Mouse (Mus musculus): ENCODE measurements around the gene Klf2. TPM values are rescaled to one million over a fixed set of nuclear protein-coding genes. Genes with fewer than 3 reads are reported as not detected.

Klf2 gene
- polyA plus RNA-seq, 1 experiment from 2014 or later, result 9.5 TPM

DNA sequence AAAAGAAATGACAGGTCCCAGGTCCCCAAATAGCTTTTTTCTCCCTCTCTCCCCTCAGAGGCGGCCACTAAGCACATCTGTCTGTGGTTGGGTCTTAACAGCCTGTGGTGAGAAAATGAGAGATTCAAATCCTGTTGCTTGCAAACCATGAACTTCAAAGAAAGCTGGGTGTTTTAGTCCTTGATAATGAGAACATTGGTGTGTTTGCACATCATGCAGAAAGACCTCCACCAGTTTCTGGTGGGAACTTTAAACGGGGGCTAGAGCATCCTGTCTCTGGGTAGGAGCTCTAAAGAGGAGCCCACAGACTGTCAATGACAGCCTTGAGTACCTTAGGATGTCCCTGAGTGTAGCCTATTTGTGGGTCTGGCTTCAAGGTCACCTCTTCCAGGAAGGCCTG, 27.7 kb upstream of the Klf2 start:
- ATAC-seq (ENCODE audit: low FRiP score, low TSS enrichment) (no peak), DNase-seq (ENCODE audit: low spot score) (no peak)
- TF ChIP-seq CTCF (IDR thresholded peaks at IDR 0.05; ENCODE audit: low read depth), result no peak
- TF ChIP-seq EP300 (optimal IDR thresholded peaks at IDR 0.05), result no peak
- Histone ChIP-seq H3K4me2 (replicated peaks; ENCODE audit: low read depth) (no peak overlapping the region), H3K9ac (ENCODE audit: low read length) (no peak overlapping the region), H3K36me3 (ENCODE audit: control insufficient read depth, insufficient read depth, low read length) (no peaks in the 10 kb centered on the region), H3K4me1 (replicated peaks; ENCODE audit: control insufficient read depth, insufficient read depth) (no peaks in the 10 kb centered on the region), H3K4me3 (ENCODE audit: low read depth, low read length) (no peak overlapping the region), H3K27me3 (ENCODE audit: control insufficient read depth, insufficient read depth, low read length) (no peaks in the 10 kb centered on the region), H3K9me3 (ENCODE audit: control insufficient read depth, low read length) (no peaks in the 10 kb centered on the region), H3K27ac (replicated peaks) (no peak overlapping the region)
- WGBS, result 69% methylated on average over 2 of the region's 2 CpGs

- H3K27me3 ChIP-seq (ENCODE audit: control insufficient read depth, insufficient read depth, low read length), result no peaks in the 10 kb centered on the region
- H3K36me3 ChIP-seq (ENCODE audit: control insufficient read depth, insufficient read depth, low read length), result no peaks in the 10 kb centered on the region
- H3K4me3 ChIP-seq (ENCODE audit: low read depth, low read length), result no peak overlapping the region
- H3K27ac ChIP-seq (replicated peaks), result no peak overlapping the region
- TF ChIP-seq CTCF (IDR thresholded peaks at IDR 0.05; ENCODE audit: low read depth) (peak; percentile 30), EP300 (optimal IDR thresholded peaks at IDR 0.05) (no peak)
- H3K9ac ChIP-seq (ENCODE audit: low read length), result no peak overlapping the region
- no peak overlapping the region for H3K4me2 ChIP-seq (replicated peaks; ENCODE audit: low read depth)
- no peaks in the 10 kb centered on the region for H3K9me3 ChIP-seq (ENCODE audit: control insufficient read depth, low read length)
- no peak for ATAC-seq (ENCODE audit: low FRiP score, low TSS enrichment)
- DNase-seq (ENCODE audit: low spot score), result no peak
- no peaks in the 10 kb centered on the region for H3K4me1 ChIP-seq (replicated peaks; ENCODE audit: control insufficient read depth, insufficient read depth)
Observed at GRCm38 (mm10) chr8:72293309-72293708, 25.5 kb upstream of the Klf2 start.

GRCm38 (mm10) chr8:72295125-72295524, 23.7 kb upstream of the Klf2 start:
- ATAC-seq (ENCODE audit: low FRiP score, low TSS enrichment) (no peak), DNase-seq (ENCODE audit: low spot score) (no peak)
- WGBS, result 58% methylated on average over 3 of the region's 3 CpGs
- H3K27me3 ChIP-seq (ENCODE audit: control insufficient read depth, insufficient read depth, low read length), result no peaks in the 10 kb centered on the region
- H3K9ac ChIP-seq (ENCODE audit: low read length), result no peak overlapping the region
- no peaks in the 10 kb centered on the region for H3K9me3 ChIP-seq (ENCODE audit: control insufficient read depth, low read length)
- TF ChIP-seq CTCF (IDR thresholded peaks at IDR 0.05; ENCODE audit: low read depth) (no peak), EP300 (optimal IDR thresholded peaks at IDR 0.05) (no peak)
- no peaks in the 10 kb centered on the region for H3K4me1 ChIP-seq (replicated peaks; ENCODE audit: control insufficient read depth, insufficient read depth)
- no peak overlapping the region for H3K4me3 ChIP-seq (ENCODE audit: low read depth, low read length)
- no peak overlapping the region for H3K4me2 ChIP-seq (replicated peaks; ENCODE audit: low read depth)
- peak overlapping the region; percentile 71 for H3K27ac ChIP-seq (replicated peaks)
- no peaks in the 10 kb centered on the region for H3K36me3 ChIP-seq (ENCODE audit: control insufficient read depth, insufficient read depth, low read length)

DNA sequence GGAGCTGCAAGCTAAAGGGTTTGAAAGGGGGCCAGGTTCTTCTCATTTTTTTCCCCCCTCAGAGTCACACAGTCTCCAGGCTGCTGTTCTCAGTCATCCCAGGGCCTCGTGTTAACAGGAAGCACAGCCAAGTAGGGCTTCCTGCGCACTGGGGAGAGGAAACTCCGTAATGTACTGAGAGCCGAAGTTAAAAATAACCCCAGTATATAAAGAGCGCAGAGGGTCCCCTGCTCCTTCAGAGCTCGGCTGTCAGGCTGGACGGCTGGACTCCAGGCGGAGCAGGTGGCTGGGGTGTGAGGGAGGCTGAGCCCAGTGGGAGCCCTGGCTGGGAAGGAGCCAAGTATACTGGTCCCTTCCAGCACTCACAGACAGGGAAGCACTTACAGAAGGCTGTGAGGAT, 23.2 kb upstream of the Klf2 start:
- Histone ChIP-seq H3K4me3 (ENCODE audit: low read depth, low read length) (no peak overlapping the region), H3K4me1 (replicated peaks; ENCODE audit: control insufficient read depth, insufficient read depth) (no peaks in the 10 kb centered on the region), H3K27ac (replicated peaks) (peak overlapping the region; percentile 76), H3K27me3 (ENCODE audit: control insufficient read depth, insufficient read depth, low read length) (no peaks in the 10 kb centered on the region), H3K4me2 (replicated peaks; ENCODE audit: low read depth) (no peak overlapping the region), H3K36me3 (ENCODE audit: control insufficient read depth, insufficient read depth, low read length) (no peaks in the 10 kb centered on the region), H3K9ac (ENCODE audit: low read length) (no peak overlapping the region), H3K9me3 (ENCODE audit: control insufficient read depth, low read length) (no peaks in the 10 kb centered on the region)
- ATAC-seq (ENCODE audit: low FRiP score, low TSS enrichment) (peak; percentile 95), DNase-seq (ENCODE audit: low spot score) (peak; percentile 58)
- TF ChIP-seq CTCF (IDR thresholded peaks at IDR 0.05; ENCODE audit: low read depth), result peak; percentile 33; the same call in 1 of the 2 replicates
- TF ChIP-seq EP300 (optimal IDR thresholded peaks at IDR 0.05), result peak; percentile 88
- WGBS, result 27% methylated on average over 8 of the region's 8 CpGs

DNA sequence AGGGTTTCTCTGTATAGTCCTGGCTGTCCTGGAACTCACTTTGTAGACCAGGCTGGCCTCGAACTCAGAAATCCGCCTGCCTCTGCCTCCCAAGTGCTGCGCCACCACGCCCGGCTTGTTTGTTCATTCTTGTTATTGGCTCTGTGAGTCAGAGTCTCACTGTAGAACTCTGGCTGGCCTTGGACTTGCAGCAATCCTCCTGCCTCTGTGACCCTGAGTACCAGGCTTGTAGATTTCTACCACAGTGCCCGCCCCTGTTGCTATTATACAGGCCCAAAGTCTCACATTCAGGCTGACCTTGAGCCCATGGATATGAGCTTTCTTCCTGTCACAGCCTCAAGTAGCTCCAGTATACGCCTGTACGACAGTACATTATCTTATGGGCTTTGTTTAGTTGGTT, 22.3 kb upstream of the Klf2 start:
- no peak overlapping the region for H3K27ac ChIP-seq (replicated peaks)
- no peak for TF ChIP-seq EP300 (optimal IDR thresholded peaks at IDR 0.05)
- TF ChIP-seq CTCF (IDR thresholded peaks at IDR 0.05; ENCODE audit: low read depth), result no peak
- ATAC-seq (ENCODE audit: low FRiP score, low TSS enrichment), result no peak
- H3K4me3 ChIP-seq (ENCODE audit: low read depth, low read length), result no peak overlapping the region
- H3K4me1 ChIP-seq (replicated peaks; ENCODE audit: control insufficient read depth, insufficient read depth), result no peaks in the 10 kb centered on the region
- no peak overlapping the region for H3K9ac ChIP-seq (ENCODE audit: low read length)
- no peak for DNase-seq (ENCODE audit: low spot score)
- no peaks in the 10 kb centered on the region for H3K36me3 ChIP-seq (ENCODE audit: control insufficient read depth, insufficient read depth, low read length)
- no peaks in the 10 kb centered on the region for H3K27me3 ChIP-seq (ENCODE audit: control insufficient read depth, insufficient read depth, low read length)
- 90% methylated on average over 8 of the region's 8 CpGs for WGBS
- no peaks in the 10 kb centered on the region for H3K9me3 ChIP-seq (ENCODE audit: control insufficient read depth, low read length)
- no peak overlapping the region for H3K4me2 ChIP-seq (replicated peaks; ENCODE audit: low read depth)

DNA sequence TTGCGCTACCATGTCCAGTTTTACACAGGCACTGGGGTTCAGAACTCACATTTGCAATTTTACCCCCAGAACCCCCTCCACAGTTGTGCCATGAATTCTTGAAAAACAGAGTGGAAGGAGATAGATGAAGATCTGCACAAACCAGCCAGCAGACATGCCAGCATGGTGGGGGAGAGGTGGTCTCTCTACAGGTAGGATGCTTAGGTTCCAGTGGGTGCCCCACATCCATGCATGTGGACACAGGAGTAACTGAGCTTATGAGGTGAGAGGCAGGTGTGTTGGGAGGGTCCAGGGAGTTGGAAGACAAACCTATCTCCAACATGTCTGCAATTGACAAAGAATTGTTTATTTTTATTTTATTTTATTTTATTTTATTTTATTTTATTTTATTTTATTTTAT, 19.9 kb upstream of the Klf2 start:
- no peak overlapping the region for H3K4me2 ChIP-seq (replicated peaks; ENCODE audit: low read depth)
- H3K4me1 ChIP-seq (replicated peaks; ENCODE audit: control insufficient read depth, insufficient read depth), result no peaks in the 10 kb centered on the region
- no peaks in the 10 kb centered on the region for H3K27me3 ChIP-seq (ENCODE audit: control insufficient read depth, insufficient read depth, low read length)
- H3K9ac ChIP-seq (ENCODE audit: low read length), result no peak overlapping the region
- DNase-seq (ENCODE audit: low spot score), result no peak
- H3K27ac ChIP-seq (replicated peaks), result no peak overlapping the region
- no peak for ATAC-seq (ENCODE audit: low FRiP score, low TSS enrichment)
- TF ChIP-seq CTCF (IDR thresholded peaks at IDR 0.05; ENCODE audit: low read depth) (no peak), EP300 (optimal IDR thresholded peaks at IDR 0.05) (no peak)
- H3K9me3 ChIP-seq (ENCODE audit: control insufficient read depth, low read length), result no peaks in the 10 kb centered on the region
- 88% methylated on average over 1 of the region's 1 CpGs for WGBS
- H3K4me3 ChIP-seq (ENCODE audit: low read depth, low read length), result no peak overlapping the region
- no peaks in the 10 kb centered on the region for H3K36me3 ChIP-seq (ENCODE audit: control insufficient read depth, insufficient read depth, low read length)
